Mouse (Mus musculus): ENCODE data around the gene Olfr730. TPM values are rescaled to one million over a fixed set of nuclear protein-coding genes. Genes with fewer than 3 reads are reported as not detected.

Gene Olfr730
- total RNA-seq (2014; rRNA removed) = not detected in 2 replicates
- not detected in 2 replicates for polyA plus RNA-seq (2015; fragmentation: Nextera tagmentation; extraction: Ambion mirVana)

DNA sequence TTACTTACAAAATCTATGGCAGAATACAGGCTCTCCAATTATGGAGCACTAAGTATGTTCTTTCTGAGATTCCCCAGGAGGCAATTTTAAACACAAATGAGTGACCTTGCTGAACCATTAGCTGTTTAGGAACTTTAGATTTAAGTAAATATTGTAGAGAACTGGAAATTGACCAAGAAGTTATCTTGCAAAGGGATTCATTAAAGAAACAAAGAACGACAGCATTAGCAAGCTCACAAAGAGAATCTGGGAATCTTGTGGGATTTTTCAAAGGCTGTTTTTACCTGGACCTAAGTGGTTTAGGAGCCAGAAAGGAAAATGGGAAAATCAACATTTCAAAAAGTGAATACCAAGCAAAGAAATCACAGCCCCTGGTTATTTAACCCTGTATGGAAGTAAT, at the start of gene Olfr730:
Gene Olfr730, minus strand, starts transcription at position 101 of the 400 bp plus-strand sequence.
- no peak for DNase-seq
- Histone ChIP-seq H3K9ac (no peak within 1 kb of the TSS), H3K27me3 (ENCODE audit: insufficient read depth, low read length) (no peaks in the 10 kb centered on the region), H3K27ac (ENCODE audit: low read depth, low read length) (no peak within 1 kb of the TSS), H3K4me3 (ENCODE audit: low read depth, low read length) (no peak within 1 kb of the TSS), H3K4me2 (ENCODE audit: low read depth) (no peak within 1 kb of the TSS), H3K4me1 (ENCODE audit: insufficient read depth) (no peaks in the 10 kb centered on the region), H3K36me3 (ENCODE audit: insufficient read depth) (no peaks in the 10 kb centered on the region), H3K9me3 (ENCODE audit: low read length) (no peaks in the 10 kb centered on the region)
- 35% methylated on average over 1 of the region's 1 CpGs for WGBS
- ATAC-seq = no peak
- no peak for TF ChIP-seq CTCF (IDR thresholded peaks at IDR 0.05; ENCODE audit: low read depth)

DNA sequence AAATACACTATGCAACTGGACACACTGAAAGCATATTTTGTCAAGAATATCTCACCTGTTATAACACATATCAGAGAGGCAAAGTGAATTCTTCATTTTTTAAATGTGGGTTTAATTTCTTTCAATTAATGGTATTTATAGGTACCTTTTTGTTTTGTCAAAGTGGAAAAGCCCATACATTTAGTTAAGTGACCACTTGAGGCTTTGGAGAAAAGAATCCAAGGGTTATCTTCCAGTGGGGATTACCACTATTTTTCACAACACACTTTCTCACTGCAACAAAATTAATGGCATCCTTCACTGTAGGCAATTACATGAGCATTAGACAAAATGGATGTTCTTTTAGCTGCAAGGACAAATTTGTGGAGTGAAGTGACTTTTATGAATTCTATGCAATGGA, 35.2 kb downstream of the Olfr730 start, which contains the start of gene Olfr729:
Gene Olfr729, minus strand, starts transcription at position 101 of the 400 bp plus-strand sequence.
- Histone ChIP-seq H3K9ac (no peak within 1 kb of the TSS), H3K4me1 (ENCODE audit: insufficient read depth) (no peaks in the 10 kb centered on the region), H3K36me3 (ENCODE audit: insufficient read depth) (no peaks in the 10 kb centered on the region), H3K9me3 (ENCODE audit: low read length) (no peaks in the 10 kb centered on the region), H3K27ac (ENCODE audit: low read depth, low read length) (no peak within 1 kb of the TSS), H3K27me3 (ENCODE audit: insufficient read depth, low read length) (no peaks in the 10 kb centered on the region), H3K4me3 (ENCODE audit: low read depth, low read length) (no peak within 1 kb of the TSS), H3K4me2 (ENCODE audit: low read depth) (no peak within 1 kb of the TSS)
- ATAC-seq (no peak), DNase-seq (no peak)
- no peak for TF ChIP-seq CTCF (IDR thresholded peaks at IDR 0.05; ENCODE audit: low read depth)

DNA sequence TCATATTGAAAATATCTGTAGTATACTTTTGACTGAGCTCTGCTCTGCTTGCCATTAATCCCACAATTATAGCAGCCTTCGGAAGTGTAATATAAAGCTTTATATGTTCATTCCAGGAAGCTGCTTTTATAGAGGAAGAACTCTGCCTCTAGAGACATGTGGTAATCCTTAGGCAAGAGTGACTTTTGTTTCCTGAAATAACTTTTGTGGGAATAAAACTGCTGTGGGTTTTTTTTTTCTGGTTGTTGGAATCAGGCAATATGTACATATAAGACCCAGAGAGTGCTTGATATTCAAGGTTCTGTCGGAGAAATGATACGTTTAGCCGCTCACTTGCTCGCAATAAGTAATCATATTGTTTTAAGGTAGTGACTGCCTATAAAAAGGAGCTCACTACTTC, 45.4 kb downstream of the Olfr730 start, which contains the start of gene Olfr728:
Gene Olfr728, minus strand, starts transcription at position 101 of the 400 bp plus-strand sequence.
- Histone ChIP-seq H3K4me1 (ENCODE audit: insufficient read depth) (no peaks in the 10 kb centered on the region), H3K9ac (no peak within 1 kb of the TSS), H3K4me2 (ENCODE audit: low read depth) (no peak within 1 kb of the TSS), H3K27ac (ENCODE audit: low read depth, low read length) (no peak within 1 kb of the TSS), H3K36me3 (ENCODE audit: insufficient read depth) (no peaks in the 10 kb centered on the region), H3K27me3 (ENCODE audit: insufficient read depth, low read length) (no peaks in the 10 kb centered on the region), H3K9me3 (ENCODE audit: low read length) (no peaks in the 10 kb centered on the region), H3K4me3 (ENCODE audit: low read depth, low read length) (no peak within 1 kb of the TSS)
- no peak for DNase-seq
- 89% methylated on average over 5 of the region's 5 CpGs for WGBS
- TF ChIP-seq CTCF (IDR thresholded peaks at IDR 0.05; ENCODE audit: low read depth) = no peak
- no peak for ATAC-seq

Other genes starting within 250 kb of the Olfr730 start
- gene Olfr724, start 224.9 kb downstream of the Olfr730 start, total RNA-seq (2014; rRNA removed) = not detected in 2 replicates
- gene Olfr724, start 224.9 kb downstream of the Olfr730 start, polyA plus RNA-seq (2015; fragmentation: Nextera tagmentation; extraction: Ambion mirVana) = not detected in 2 replicates
- not detected in 2 replicates for gene Olfr725, start 147.8 kb downstream of the Olfr730 start, total RNA-seq (2014; rRNA removed)
- not detected in 2 replicates for gene Olfr725, start 147.8 kb downstream of the Olfr730 start, polyA plus RNA-seq (2015; fragmentation: Nextera tagmentation; extraction: Ambion mirVana)
- gene Olfr726, start 97.2 kb downstream of the Olfr730 start, total RNA-seq (2014; rRNA removed) = not detected in 2 replicates
- not detected in 2 replicates for gene Olfr726, start 97.2 kb downstream of the Olfr730 start, polyA plus RNA-seq (2015; fragmentation: Nextera tagmentation; extraction: Ambion mirVana)
- gene Olfr727, start 65.0 kb downstream of the Olfr730 start, total RNA-seq (2014; rRNA removed) = 0.38 TPM in 1 of 2 replicates, not detected in the other
- not detected in 2 replicates for gene Olfr727, start 65.0 kb downstream of the Olfr730 start, polyA plus RNA-seq (2015; fragmentation: Nextera tagmentation; extraction: Ambion mirVana)
- not detected in 2 replicates for gene Olfr728, start 45.5 kb downstream of the Olfr730 start, total RNA-seq (2014; rRNA removed)
- not detected in 2 replicates for gene Olfr728, start 45.5 kb downstream of the Olfr730 start, polyA plus RNA-seq (2015; fragmentation: Nextera tagmentation; extraction: Ambion mirVana)
- gene Olfr729, start 35.3 kb downstream of the Olfr730 start, total RNA-seq (2014; rRNA removed) = not detected in 2 replicates
- gene Olfr729, start 35.3 kb downstream of the Olfr730 start, polyA plus RNA-seq (2015; fragmentation: Nextera tagmentation; extraction: Ambion mirVana) = not detected in 2 replicates
- not detected in 2 replicates for gene Olfr731, start 53.7 kb upstream of the Olfr730 start, total RNA-seq (2014; rRNA removed)
- gene Olfr731, start 53.7 kb upstream of the Olfr730 start, polyA plus RNA-seq (2015; fragmentation: Nextera tagmentation; extraction: Ambion mirVana) = not detected in 2 replicates
- gene Olfr732, start 96.0 kb upstream of the Olfr730 start, total RNA-seq (2014; rRNA removed) = not detected in 2 replicates
- gene Olfr732, start 96.0 kb upstream of the Olfr730 start, polyA plus RNA-seq (2015; fragmentation: Nextera tagmentation; extraction: Ambion mirVana) = not detected in 2 replicates
- gene Olfr733, start 113.3 kb upstream of the Olfr730 start, total RNA-seq (2014; rRNA removed) = not detected in 2 replicates
- gene Olfr733, start 113.3 kb upstream of the Olfr730 start, polyA plus RNA-seq (2015; fragmentation: Nextera tagmentation; extraction: Ambion mirVana) = not detected in 2 replicates
- gene Olfr734, start 138.6 kb upstream of the Olfr730 start, total RNA-seq (2014; rRNA removed) = not detected in 2 replicates
- gene Olfr734, start 138.6 kb upstream of the Olfr730 start, polyA plus RNA-seq (2015; fragmentation: Nextera tagmentation; extraction: Ambion mirVana) = not detected in 2 replicates
- not detected in 2 replicates for gene Olfr735, start 160.7 kb upstream of the Olfr730 start, total RNA-seq (2014; rRNA removed)
- not detected in 2 replicates for gene Olfr735, start 160.7 kb upstream of the Olfr730 start, polyA plus RNA-seq (2015; fragmentation: Nextera tagmentation; extraction: Ambion mirVana)
- not detected in 2 replicates for gene Tlr11, start 169.7 kb upstream of the Olfr730 start, total RNA-seq (2014; rRNA removed)
- gene Tlr11, start 169.7 kb upstream of the Olfr730 start, polyA plus RNA-seq (2015; fragmentation: Nextera tagmentation; extraction: Ambion mirVana) = not detected in 2 replicates
- not detected in 2 replicates for gene Olfr736, start 193.0 kb upstream of the Olfr730 start, total RNA-seq (2014; rRNA removed)
- not detected in 2 replicates for gene Olfr736, start 193.0 kb upstream of the Olfr730 start, polyA plus RNA-seq (2015; fragmentation: Nextera tagmentation; extraction: Ambion mirVana)
- not detected in 2 replicates for gene Olfr738, start 219.4 kb upstream of the Olfr730 start, total RNA-seq (2014; rRNA removed)
- gene Olfr738, start 219.4 kb upstream of the Olfr730 start, polyA plus RNA-seq (2015; fragmentation: Nextera tagmentation; extraction: Ambion mirVana) = not detected in 2 replicates
- gene Olfr739, start 230.4 kb upstream of the Olfr730 start, total RNA-seq (2014; rRNA removed) = not detected in 2 replicates
- gene Olfr739, start 230.4 kb upstream of the Olfr730 start, polyA plus RNA-seq (2015; fragmentation: Nextera tagmentation; extraction: Ambion mirVana) = not detected in 2 replicates

Measured in forebrain, postnatal 0 days (tissue).